Mouse (Mus musculus) thymus, adult 2 months (tissue): ENCODE measurements around the gene Ank3. TPM values are rescaled to one million over a fixed set of nuclear protein-coding genes. Genes with fewer than 3 reads are reported as not detected.
A peak's percentile ranks its signal among the peaks of the same experiment; 100 is the strongest.

Experiments used
- DNase-seq: peaks from one replicate; pipeline ENCODE4 v3.0.0; 2021
- H3K27ac ChIP-seq: fragments of 200-500 bp; 2 replicates; pipeline ENCODE4 v1.5.1; 2012; ENCODE audit warnings: low read length, control low read depth; ENCODE audit not compliant: control insufficient read depth, insufficient read depth
- H3K27me3 ChIP-seq: fragments of 200-500 bp; 2 replicates; pipeline ENCODE4 v1.6.1; 2012; ENCODE audit warnings: mild to moderate bottlenecking, low read length, moderate library complexity, mixed read lengths; ENCODE audit not compliant: control insufficient read depth, insufficient read depth
- H3K36me3 ChIP-seq: fragments of 200-500 bp; 2 replicates; pipeline ENCODE4 v1.6.1; 2012; ENCODE audit warnings: mild to moderate bottlenecking, low read length, moderate library complexity; ENCODE audit not compliant: control insufficient read depth, insufficient read depth
- H3K4me1 ChIP-seq: fragments of 200-500 bp; replicated peaks from 2 replicates; pipeline ENCODE4 v1.6.1; 2012; ENCODE audit warnings: low read length; ENCODE audit not compliant: control insufficient read depth, insufficient read depth
- H3K4me3 ChIP-seq: fragments of 200-500 bp; 2 replicates; pipeline ENCODE4 v1.5.1; 2012; ENCODE audit warnings: mild to moderate bottlenecking, low read length, control low read depth, moderate library complexity; ENCODE audit not compliant: control insufficient read depth, insufficient read depth
- CTCF ChIP-seq: fragments of 200-500 bp; IDR thresholded peaks from 2 replicates; pipeline ENCODE4 v1.5.1; 2012; ENCODE audit warnings: mild to moderate bottlenecking, control low read depth, low read length, moderate library complexity, borderline replicate concordance; ENCODE audit not compliant: control insufficient read depth, poor library complexity, insufficient read depth; ENCODE audit errors: extremely low read depth
- POLR2A ChIP-seq: fragments of 200-500 bp; IDR thresholded peaks from 2 replicates; pipeline ENCODE4 v1.6.1; 2012; ENCODE audit warnings: mild to moderate bottlenecking, low read length, control low read depth, moderate library complexity; ENCODE audit not compliant: control insufficient read depth, poor library complexity, insufficient read depth; ENCODE audit errors: extremely low read depth
- WGBS: fragments of 180-500 bp; shearing (Covaris S2); methylation state at CpG from one replicate; pipeline ENCODE4 v1.1.7; 2018; 5-methylcytosine and 5-hydroxymethylcytosine counted together
- polyA plus RNA-seq: library from polyadenylated mRNA; depleted of rRNA; stranded (reverse); fragments of >200 nt; gene quantifications from 2 replicates; pipeline ENCODE4 v1.2.3, GENCODE M21; 2012

Gene Ank3
- polyA plus RNA-seq, 1 experiment, result 4.2 TPM

DNA sequence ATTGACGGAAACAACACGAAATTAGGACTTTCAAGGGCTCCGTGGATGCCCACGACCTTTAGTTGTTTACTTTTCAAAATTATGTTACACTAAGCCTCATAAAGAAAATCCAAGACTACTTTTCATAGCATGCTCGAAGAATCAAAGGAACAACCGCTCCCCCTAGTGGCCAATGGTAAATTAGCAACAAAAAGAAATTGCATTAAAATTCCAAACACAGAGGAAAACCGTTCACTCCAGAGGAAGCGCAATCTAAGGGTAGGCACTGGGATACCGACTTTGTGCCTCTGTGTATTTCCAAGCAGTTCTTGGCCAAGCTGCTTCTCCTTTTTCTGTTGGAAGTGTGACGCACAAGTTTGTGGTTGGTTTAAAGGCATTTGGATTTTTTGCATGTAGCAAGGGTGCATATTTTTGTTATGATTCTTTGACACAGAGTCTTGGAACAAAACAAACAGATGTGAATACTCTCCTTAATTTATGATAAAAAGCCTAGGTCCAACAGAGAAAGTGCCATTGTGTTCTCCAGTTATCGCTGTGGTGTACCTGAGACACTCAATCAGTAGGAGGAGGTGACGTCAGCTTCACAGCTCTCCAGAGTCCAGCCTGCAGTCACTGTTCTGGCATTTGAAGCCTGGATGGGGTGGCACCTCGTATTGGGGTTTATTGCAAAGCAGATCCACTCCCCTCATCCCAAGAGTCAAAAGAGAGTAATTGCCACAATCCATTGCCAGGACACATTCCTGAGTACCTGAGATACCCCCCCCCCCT, 256.5 kb downstream of the Ank3 start:
- WGBS, result 21% methylated on average over 13 of the region's 13 CpGs
- Histone ChIP-seq H3K4me1 (peaks cover 1% of the 10 kb centered on the region), H3K4me3 (no peak overlapping the region), H3K36me3 (no peaks in the 10 kb centered on the region), H3K27ac (no peak overlapping the region), H3K27me3 (no peaks in the 10 kb centered on the region)
- DNase-seq, result peak; percentile 23
- TF ChIP-seq POLR2A (no peak), CTCF (no peak)

DNA sequence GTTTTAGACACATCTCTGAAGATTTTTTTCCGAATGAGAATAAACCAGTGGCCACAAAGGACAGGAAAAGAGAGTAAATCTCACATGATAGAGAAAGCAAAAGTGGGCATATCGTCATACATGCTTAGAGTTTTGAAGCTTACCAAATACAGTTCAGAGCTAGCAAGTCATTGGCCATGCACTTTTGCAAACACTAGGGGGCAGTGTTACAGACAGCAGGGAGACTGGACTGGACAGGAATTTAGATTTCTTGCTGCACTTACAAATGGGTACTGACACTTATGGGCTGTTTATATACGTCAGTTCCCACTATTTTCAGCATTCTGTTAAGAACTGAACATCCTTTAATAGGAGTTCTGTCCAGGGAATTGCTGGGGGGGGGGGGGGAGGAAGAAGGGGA, 257.7 kb downstream of the Ank3 start:
- WGBS, result 10% methylated on average over 3 of the region's 3 CpGs
- no peaks in the 10 kb centered on the region for H3K36me3 ChIP-seq
- H3K4me1 ChIP-seq, result no peaks in the 10 kb centered on the region
- DNase-seq, result peak; percentile 46
- H3K27ac ChIP-seq, result no peak overlapping the region
- no peak for TF ChIP-seq POLR2A
- TF ChIP-seq CTCF, result no peak
- H3K27me3 ChIP-seq, result no peaks in the 10 kb centered on the region
- H3K4me3 ChIP-seq, result no peak overlapping the region

DNA sequence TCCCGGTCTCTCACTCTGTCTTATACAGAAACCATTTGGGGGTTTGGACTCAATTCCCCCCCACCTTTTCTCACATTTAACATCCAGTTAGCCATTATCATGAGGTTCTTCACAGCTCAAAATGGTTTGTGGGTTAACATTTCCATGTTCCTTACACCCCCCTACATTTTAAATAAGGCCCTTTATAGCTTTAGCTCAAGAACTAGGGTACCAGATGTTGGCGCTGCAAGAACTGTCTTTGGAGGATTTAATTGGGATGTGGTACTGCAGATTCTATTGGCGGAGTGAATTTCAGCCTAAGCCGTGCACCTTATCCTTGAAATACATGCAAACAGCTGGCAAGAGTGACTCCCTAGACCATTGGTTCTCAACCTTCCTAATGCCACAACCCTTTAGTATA, 261.2 kb downstream of the Ank3 start:
- DNase-seq, result no peak
- Histone ChIP-seq H3K4me3 (no peak overlapping the region), H3K27ac (no peak overlapping the region), H3K27me3 (no peaks in the 10 kb centered on the region), H3K4me1 (no peaks in the 10 kb centered on the region), H3K36me3 (no peaks in the 10 kb centered on the region)
- WGBS, result 93% methylated on average over 4 of the region's 4 CpGs
- TF ChIP-seq POLR2A (no peak), CTCF (no peak)

GRCm38 (mm10) chr10:69662338-69662737, 263.8 kb downstream of the Ank3 start:
- Histone ChIP-seq H3K27me3 (no peaks in the 10 kb centered on the region), H3K27ac (no peak overlapping the region), H3K4me1 (no peaks in the 10 kb centered on the region), H3K4me3 (no peak overlapping the region), H3K36me3 (no peaks in the 10 kb centered on the region)
- 16% methylated on average over 7 of the region's 7 CpGs for WGBS
- peak; percentile 48 for DNase-seq
- TF ChIP-seq POLR2A, result no peak

DNA sequence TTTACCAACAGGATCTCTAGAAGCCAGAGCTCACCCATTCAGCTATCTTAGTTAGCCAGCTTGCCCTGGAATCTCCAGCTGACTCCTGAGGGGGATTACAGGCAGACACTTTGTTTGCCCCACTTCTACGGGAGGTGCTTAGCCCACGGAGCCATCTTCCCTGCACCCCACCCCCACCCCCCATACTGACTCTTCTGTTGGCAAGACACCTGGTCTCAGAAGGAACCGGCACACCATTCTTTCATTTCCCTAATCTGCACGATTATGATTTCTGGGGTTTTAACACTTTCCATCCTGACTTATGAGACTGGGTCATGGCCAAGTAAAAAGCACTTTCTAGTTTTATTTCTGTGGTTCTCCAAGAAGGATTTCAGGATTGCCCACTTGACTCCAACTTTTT, 268.9 kb downstream of the Ank3 start:
- TF ChIP-seq POLR2A (no peak), CTCF (no peak)
- Histone ChIP-seq H3K36me3 (no peaks in the 10 kb centered on the region), H3K27ac (no peak overlapping the region), H3K4me3 (no peak overlapping the region), H3K27me3 (no peaks in the 10 kb centered on the region), H3K4me1 (no peaks in the 10 kb centered on the region)
- WGBS, result 65% methylated on average over 4 of the region's 4 CpGs
- DNase-seq, result no peak

DNA sequence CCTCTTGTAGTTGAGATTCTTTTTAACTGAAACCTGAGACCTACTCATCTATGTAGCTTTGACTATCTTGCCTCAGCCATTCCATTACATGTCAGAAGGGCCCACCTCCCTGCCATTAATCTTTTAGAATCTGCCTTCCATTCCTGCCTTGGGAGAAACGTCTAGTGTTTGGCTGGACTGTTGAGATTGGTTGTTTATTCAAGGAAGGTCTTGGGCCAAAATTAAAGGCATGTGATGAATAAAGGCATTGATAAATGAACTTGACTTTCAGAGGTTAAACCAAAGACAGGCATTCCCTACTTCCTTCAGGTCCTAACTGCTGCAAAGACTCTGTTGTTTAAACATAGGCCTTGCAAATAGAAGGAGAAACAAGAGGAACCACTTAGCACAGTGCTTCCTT, 271.9 kb downstream of the Ank3 start:
- no peak overlapping the region for H3K4me3 ChIP-seq
- no peak for TF ChIP-seq POLR2A
- no peak for TF ChIP-seq CTCF
- DNase-seq, result no peak
- WGBS, result 48% methylated on average over 1 of the region's 1 CpGs
- H3K27ac ChIP-seq, result no peak overlapping the region
- no peaks in the 10 kb centered on the region for H3K4me1 ChIP-seq
- H3K27me3 ChIP-seq, result no peaks in the 10 kb centered on the region
- H3K36me3 ChIP-seq, result no peaks in the 10 kb centered on the region

GRCm38 (mm10) chr10:69670959-69671358, 272.4 kb downstream of the Ank3 start:
- Histone ChIP-seq H3K27ac (no peak overlapping the region), H3K4me3 (no peak overlapping the region), H3K27me3 (no peaks in the 10 kb centered on the region), H3K36me3 (no peaks in the 10 kb centered on the region), H3K4me1 (no peaks in the 10 kb centered on the region)
- DNase-seq, result no peak
- TF ChIP-seq POLR2A (no peak), CTCF (no peak)
- 75% methylated on average over 2 of the region's 2 CpGs for WGBS
